Mouse (Mus musculus): Measurements from ENCODE around the gene Krtcap2. TPM values are rescaled to one million over a fixed set of nuclear protein-coding genes. Genes with fewer than 3 reads are reported as not detected.
A peak's percentile ranks its signal among the peaks of the same experiment; 100 is the strongest.

Gene Krtcap2
- total and polyA plus RNA-seq, 2 experiments from 2014 or later: 41.8 to 192 TPM

DNA sequence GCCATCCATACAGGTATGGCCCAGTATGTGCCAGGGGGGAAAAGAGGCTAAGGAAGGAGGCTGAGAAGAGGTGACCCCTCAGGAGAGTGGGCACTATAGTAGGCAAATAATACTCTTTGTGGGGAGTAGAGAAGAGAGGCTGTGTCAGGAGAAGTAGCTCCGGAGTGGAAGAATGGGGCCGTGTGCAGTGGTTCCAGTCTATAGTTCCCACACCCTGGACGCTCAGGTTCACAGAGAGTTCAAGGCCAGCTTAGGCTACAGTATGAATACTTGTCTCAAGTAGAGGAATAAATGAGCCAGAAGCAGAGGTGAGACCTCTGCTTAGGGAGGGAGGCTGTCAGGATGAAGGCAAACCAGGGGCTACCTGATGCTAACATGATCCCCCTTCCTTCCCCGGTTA is 16.5 kb upstream of the Krtcap2 start:
- no peak overlapping the region for H3K4me2 ChIP-seq (ENCODE audit: low read depth, low read length)
- WGBS: 73% methylated on average over 4 of the region's 4 CpGs
- H3K9me3 ChIP-seq (replicated peaks; ENCODE audit: control insufficient read depth, low read length): no peaks in the 10 kb centered on the region
- peaks cover 23% of the 10 kb centered on the region for H3K4me1 ChIP-seq (ENCODE audit: control insufficient read depth, insufficient read depth)
- TF ChIP-seq EP300 (IDR thresholded peaks at IDR 0.05; ENCODE audit: low read depth): no peak
- no peak for TF ChIP-seq CTCF (IDR thresholded peaks at IDR 0.05; ENCODE audit: low read depth)
- no peak for DNase-seq (ENCODE audit: low spot score)
- no peak overlapping the region for H3K9ac ChIP-seq (replicated peaks; ENCODE audit: low read depth, low read length)
- no peaks in the 10 kb centered on the region for H3K36me3 ChIP-seq (replicated peaks; ENCODE audit: control insufficient read depth, insufficient read depth, low read length)
- peaks cover 21% of the 10 kb centered on the region; the same call in 1 of the 2 replicates for H3K27me3 ChIP-seq (ENCODE audit: control insufficient read depth, insufficient read depth, low read length)
- ATAC-seq (ENCODE audit: insufficient read depth, low read depth): no peak
- H3K4me3 ChIP-seq (ENCODE audit: low read depth, low read length): no peak overlapping the region
- H3K27ac ChIP-seq (ENCODE audit: low read depth): no peak overlapping the region

DNA sequence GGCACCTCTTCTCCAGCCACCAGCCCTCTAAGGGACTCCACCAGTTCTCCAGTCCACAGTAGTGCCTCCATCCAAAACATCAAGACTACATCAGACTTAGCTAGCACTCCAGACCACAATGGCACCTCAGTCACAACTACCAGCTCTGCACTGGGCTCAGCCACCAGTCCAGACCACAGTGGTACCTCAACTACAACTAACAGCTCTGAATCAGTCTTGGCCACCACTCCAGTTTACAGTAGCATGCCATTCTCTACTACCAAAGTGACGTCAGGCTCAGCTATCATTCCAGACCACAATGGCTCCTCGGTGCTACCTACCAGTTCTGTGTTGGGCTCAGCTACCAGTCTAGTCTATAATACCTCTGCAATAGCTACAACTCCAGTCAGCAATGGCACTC is 15.2 kb upstream of the Krtcap2 start:
- no peak overlapping the region for H3K27ac ChIP-seq (ENCODE audit: low read depth)
- H3K27me3 ChIP-seq (ENCODE audit: control insufficient read depth, insufficient read depth, low read length): peaks cover 19% of the 10 kb centered on the region; the same call in 1 of the 2 replicates
- ATAC-seq (ENCODE audit: insufficient read depth, low read depth) (no peak), DNase-seq (ENCODE audit: low spot score) (no peak)
- no peak overlapping the region for H3K4me2 ChIP-seq (ENCODE audit: low read depth, low read length)
- peaks cover 23% of the 10 kb centered on the region for H3K4me1 ChIP-seq (ENCODE audit: control insufficient read depth, insufficient read depth)
- no peak overlapping the region for H3K9ac ChIP-seq (replicated peaks; ENCODE audit: low read depth, low read length)
- H3K9me3 ChIP-seq (replicated peaks; ENCODE audit: control insufficient read depth, low read length): no peaks in the 10 kb centered on the region
- no peak for TF ChIP-seq CTCF (IDR thresholded peaks at IDR 0.05; ENCODE audit: low read depth)
- TF ChIP-seq EP300 (IDR thresholded peaks at IDR 0.05; ENCODE audit: low read depth): no peak
- H3K36me3 ChIP-seq (replicated peaks; ENCODE audit: control insufficient read depth, insufficient read depth, low read length): no peaks in the 10 kb centered on the region
- 72% methylated on average over 2 of the region's 2 CpGs for WGBS
- no peak overlapping the region for H3K4me3 ChIP-seq (ENCODE audit: low read depth, low read length)

DNA sequence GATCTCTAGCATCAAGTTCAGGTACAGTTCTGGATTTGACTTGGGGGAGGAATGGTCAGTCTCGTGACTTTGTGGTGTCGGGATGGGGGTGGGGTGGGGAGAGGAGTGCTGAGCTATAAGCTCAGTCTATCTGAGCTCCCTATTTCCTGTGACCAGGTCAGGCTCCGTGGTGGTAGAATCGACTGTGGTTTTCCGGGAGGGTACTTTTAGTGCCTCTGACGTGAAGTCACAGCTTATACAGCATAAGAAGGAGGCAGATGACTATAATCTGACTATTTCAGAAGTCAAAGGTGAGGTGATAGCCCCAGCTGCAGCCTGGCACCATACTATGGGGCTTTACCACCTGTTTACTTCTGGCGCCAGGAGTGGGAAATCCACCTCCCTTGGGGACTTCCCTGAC is 14.4 kb upstream of the Krtcap2 start:
- no peak overlapping the region for H3K9ac ChIP-seq (replicated peaks; ENCODE audit: low read depth, low read length)
- peaks cover 11% of the 10 kb centered on the region; the same call in 1 of the 2 replicates for H3K27me3 ChIP-seq (ENCODE audit: control insufficient read depth, insufficient read depth, low read length)
- DNase-seq (ENCODE audit: low spot score): no peak

DNA sequence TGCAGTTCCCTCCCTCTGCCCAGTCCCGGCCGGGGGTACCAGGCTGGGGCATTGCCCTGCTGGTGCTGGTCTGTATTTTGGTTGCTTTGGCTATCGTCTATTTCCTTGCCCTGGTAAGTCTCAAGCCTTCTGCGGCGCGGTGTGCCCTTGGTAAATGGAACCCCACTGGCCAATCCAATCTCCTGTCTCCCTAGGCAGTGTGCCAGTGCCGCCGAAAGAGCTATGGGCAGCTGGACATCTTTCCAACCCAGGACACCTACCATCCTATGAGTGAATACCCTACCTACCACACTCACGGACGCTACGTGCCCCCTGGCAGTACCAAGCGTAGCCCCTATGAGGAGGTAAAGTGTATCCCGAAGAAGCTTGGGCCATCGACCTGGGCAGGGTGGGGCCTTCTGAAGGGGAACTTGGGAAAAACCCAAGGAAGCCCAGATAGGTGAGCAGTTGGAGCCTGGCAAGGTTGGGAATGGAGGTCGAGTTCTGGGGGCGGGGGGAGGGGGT is 13.9 kb upstream of the Krtcap2 start:
- H3K27ac ChIP-seq (ENCODE audit: low read depth): no peak overlapping the region
- no peak for DNase-seq (ENCODE audit: low spot score)
- no peak for TF ChIP-seq CTCF (IDR thresholded peaks at IDR 0.05; ENCODE audit: low read depth)
- TF ChIP-seq EP300 (IDR thresholded peaks at IDR 0.05; ENCODE audit: low read depth): no peak
- 0 out of 2 replicates have a peak, but pooled peaks cover 9% of the 10 kb centered on the region for H3K27me3 ChIP-seq (ENCODE audit: control insufficient read depth, insufficient read depth, low read length)
- no peak overlapping the region for H3K4me3 ChIP-seq (ENCODE audit: low read depth, low read length)
- no peaks in the 10 kb centered on the region for H3K9me3 ChIP-seq (replicated peaks; ENCODE audit: control insufficient read depth, low read length)
- peaks cover 21% of the 10 kb centered on the region for H3K4me1 ChIP-seq (ENCODE audit: control insufficient read depth, insufficient read depth)
- H3K4me2 ChIP-seq (ENCODE audit: low read depth, low read length): no peak overlapping the region
- H3K9ac ChIP-seq (replicated peaks; ENCODE audit: low read depth, low read length): no peak overlapping the region
- 68% methylated on average over 16 of the region's 16 CpGs for WGBS
- no peaks in the 10 kb centered on the region for H3K36me3 ChIP-seq (replicated peaks; ENCODE audit: control insufficient read depth, insufficient read depth, low read length)
- no peak for ATAC-seq (ENCODE audit: insufficient read depth, low read depth)

More for the DNA sequence above, 14.4 kb upstream of the Krtcap2 start:
- TF ChIP-seq CTCF (IDR thresholded peaks at IDR 0.05; ENCODE audit: low read depth) (no peak), EP300 (IDR thresholded peaks at IDR 0.05; ENCODE audit: low read depth) (no peak)
- Histone ChIP-seq H3K4me1 (ENCODE audit: control insufficient read depth, insufficient read depth) (peaks cover 23% of the 10 kb centered on the region), H3K9me3 (replicated peaks; ENCODE audit: control insufficient read depth, low read length) (no peaks in the 10 kb centered on the region), H3K4me2 (ENCODE audit: low read depth, low read length) (no peak overlapping the region), H3K4me3 (ENCODE audit: low read depth, low read length) (no peak overlapping the region), H3K36me3 (replicated peaks; ENCODE audit: control insufficient read depth, insufficient read depth, low read length) (no peaks in the 10 kb centered on the region), H3K27ac (ENCODE audit: low read depth) (no peak overlapping the region)
- WGBS: 47% methylated on average over 7 of the region's 7 CpGs
- ATAC-seq (ENCODE audit: insufficient read depth, low read depth): no peak

DNA sequence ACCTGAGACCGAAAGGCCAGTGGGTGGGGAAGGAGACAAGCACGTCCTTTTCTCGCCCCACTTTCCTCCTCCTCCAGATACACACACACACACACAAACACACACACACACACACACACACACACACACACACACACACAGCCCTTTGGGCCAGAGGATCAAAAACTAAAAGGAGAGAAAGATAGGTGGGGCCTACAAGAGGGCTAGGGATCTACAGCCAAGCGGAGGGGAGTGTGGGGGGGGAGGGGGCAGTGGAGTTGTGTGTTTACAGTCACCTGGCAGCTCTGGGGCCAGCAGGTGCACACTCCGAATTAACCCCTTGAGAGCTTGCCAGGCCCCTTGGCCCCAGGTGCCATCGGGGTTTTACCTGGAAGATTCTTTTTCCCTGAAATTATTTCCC is 13.2 kb upstream of the Krtcap2 start:
- TF ChIP-seq CTCF (IDR thresholded peaks at IDR 0.05; ENCODE audit: low read depth) (no peak), EP300 (IDR thresholded peaks at IDR 0.05; ENCODE audit: low read depth) (no peak)
- H3K4me1 ChIP-seq (ENCODE audit: control insufficient read depth, insufficient read depth): peaks cover 17% of the 10 kb centered on the region
- no peaks in the 10 kb centered on the region for H3K9me3 ChIP-seq (replicated peaks; ENCODE audit: control insufficient read depth, low read length)
- H3K27ac ChIP-seq (ENCODE audit: low read depth): no peak overlapping the region
- ATAC-seq (ENCODE audit: insufficient read depth, low read depth) (no peak), DNase-seq (ENCODE audit: low spot score) (no peak)
- 74% methylated on average over 6 of the region's 6 CpGs for WGBS
- H3K4me2 ChIP-seq (ENCODE audit: low read depth, low read length): no peak overlapping the region
- H3K36me3 ChIP-seq (replicated peaks; ENCODE audit: control insufficient read depth, insufficient read depth, low read length): no peaks in the 10 kb centered on the region
- 0 out of 2 replicates have a peak, but pooled peaks cover 5% of the 10 kb centered on the region for H3K27me3 ChIP-seq (ENCODE audit: control insufficient read depth, insufficient read depth, low read length)
- H3K9ac ChIP-seq (replicated peaks; ENCODE audit: low read depth, low read length): no peak overlapping the region
- no peak overlapping the region for H3K4me3 ChIP-seq (ENCODE audit: low read depth, low read length)

DNA sequence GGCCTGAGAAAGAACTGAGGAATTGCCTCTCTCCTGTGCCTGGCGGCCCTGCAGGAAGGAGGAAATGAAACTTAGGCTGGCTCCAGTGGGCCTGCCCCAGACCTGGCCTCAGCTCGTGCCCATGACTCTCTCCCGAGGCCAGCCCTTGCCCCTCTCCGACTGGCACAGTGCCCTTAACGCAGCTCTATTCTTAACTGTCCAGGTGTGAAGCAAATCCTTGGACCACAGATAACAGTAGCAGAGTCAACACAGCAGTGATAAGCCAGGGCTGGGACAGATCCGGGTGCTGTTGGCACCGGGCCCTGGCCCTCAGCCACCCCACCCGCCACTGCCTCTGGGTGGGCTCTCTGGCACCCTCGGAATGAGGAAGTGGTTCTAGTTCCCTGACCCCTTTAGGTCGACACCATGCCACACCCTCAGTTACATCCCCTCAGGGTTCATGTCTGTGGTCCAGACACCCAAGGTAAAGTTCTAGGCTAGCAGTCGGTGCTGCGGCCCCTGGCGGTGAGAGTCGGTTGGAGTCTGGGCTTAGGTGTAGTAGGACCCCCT is 12.1 kb upstream of the Krtcap2 start:
- Histone ChIP-seq H3K9me3 (replicated peaks; ENCODE audit: control insufficient read depth, low read length) (no peaks in the 10 kb centered on the region), H3K27ac (ENCODE audit: low read depth) (peak overlapping the region; percentile 31; the same call in 1 of the 2 replicates), H3K4me3 (ENCODE audit: low read depth, low read length) (no peak overlapping the region), H3K4me1 (ENCODE audit: control insufficient read depth, insufficient read depth) (peaks cover 12% of the 10 kb centered on the region), H3K27me3 (ENCODE audit: control insufficient read depth, insufficient read depth, low read length) (0 out of 2 replicates have a peak, but pooled peaks cover 5% of the 10 kb centered on the region), H3K4me2 (ENCODE audit: low read depth, low read length) (no peak overlapping the region), H3K36me3 (replicated peaks; ENCODE audit: control insufficient read depth, insufficient read depth, low read length) (no peaks in the 10 kb centered on the region), H3K9ac (replicated peaks; ENCODE audit: low read depth, low read length) (no peak overlapping the region)
- DNase-seq (ENCODE audit: low spot score): no peak
- ATAC-seq (ENCODE audit: insufficient read depth, low read depth): peak; percentile 65
- WGBS: 36% methylated on average over 14 of the region's 14 CpGs
- no peak for TF ChIP-seq EP300 (IDR thresholded peaks at IDR 0.05; ENCODE audit: low read depth)
- no peak for TF ChIP-seq CTCF (IDR thresholded peaks at IDR 0.05; ENCODE audit: low read depth)
